Mouse (Mus musculus) cerebellum, adult 2 months (tissue): ENCODE results near the gene Il19. TPM values are rescaled to one million over a fixed set of nuclear protein-coding genes. Genes with fewer than 3 reads are reported as not detected.

ENCODE experiments used
- DNase-seq, 2 experiments: peaks; one replicate each; pipeline ENCODE4 v3.0.0; 2021
- H3K27ac ChIP-seq: fragments of 200-500 bp; 2 replicates; pipeline ENCODE4 v1.5.1; 2012; ENCODE audit warnings: low read length, control low read depth, inconsistent platforms; ENCODE audit not compliant: insufficient read depth
- H3K27me3 ChIP-seq: fragments of 200-500 bp; 2 replicates; pipeline ENCODE4 v1.6.1; 2012; ENCODE audit warnings: inconsistent platforms, mild to moderate bottlenecking, low read length, moderate library complexity; ENCODE audit not compliant: control insufficient read depth, insufficient read depth
- H3K4me1 ChIP-seq: fragments of 200-500 bp; 2 replicates; pipeline ENCODE4 v1.6.1; 2011; ENCODE audit warnings: low read length; ENCODE audit not compliant: control insufficient read depth, insufficient read depth
- H3K4me3 ChIP-seq: fragments of 200-500 bp; replicated peaks from 2 replicates; pipeline ENCODE3; 2011; ENCODE audit warnings: mild to moderate bottlenecking, low read depth, low read length, control low read depth; ENCODE audit not compliant: insufficient read depth
- CTCF ChIP-seq: fragments of 200-500 bp; IDR thresholded peaks from 2 replicates; pipeline ENCODE4 v1.5.1; 2011; ENCODE audit warnings: low read depth, mild to moderate bottlenecking, control low read depth, low read length, moderate library complexity, borderline replicate concordance; ENCODE audit not compliant: insufficient read depth
- POLR2A ChIP-seq: fragments of 200-500 bp; IDR thresholded peaks from 2 replicates; pipeline ENCODE4 v1.6.1; 2011; ENCODE audit warnings: low read length, control low read depth, borderline replicate concordance; ENCODE audit not compliant: insufficient read depth
- WGBS: fragments of 180-500 bp; shearing (Covaris S2); methylation state at CpG from one replicate; pipeline ENCODE4 v1.1.7; 2018; 5-methylcytosine and 5-hydroxymethylcytosine counted together
- polyA plus RNA-seq: library from polyadenylated mRNA; depleted of rRNA; stranded (reverse); fragments of >200 nt; gene quantifications from 2 replicates; pipeline ENCODE4 v1.2.3, GENCODE M21; 2012

Gene Il19
- polyA plus RNA-seq, 1 experiment = 0.10 TPM

GRCm38 (mm10) chr1:130941801-130942200, 1.9 kb upstream of the Il19 start:
- 60% methylated on average over 3 of the region's 3 CpGs for WGBS
- H3K27ac ChIP-seq = no peak overlapping the region

GRCm38 (mm10) chr1:130938192-130938591, 1.7 kb downstream of the Il19 start:
- Histone ChIP-seq H3K27me3 (no peaks in the 10 kb centered on the region), H3K27ac (no peak overlapping the region), H3K4me1 (peaks cover 15% of the 10 kb centered on the region; the same call in 1 of the 2 replicates), H3K4me3 (no peak overlapping the region)
- DNase-seq = no peak
- WGBS = 77% methylated on average over 7 of the region's 7 CpGs
- TF ChIP-seq CTCF = no peak
- no peak for TF ChIP-seq POLR2A

More at GRCm38 (mm10) chr1:130941801-130942200, 1.9 kb upstream of the Il19 start:
- DNase-seq = peak in 1 of 2 experiments; percentile 29
- no peak overlapping the region for H3K4me3 ChIP-seq
- peaks cover 15% of the 10 kb centered on the region; the same call in 1 of the 2 replicates for H3K4me1 ChIP-seq
- TF ChIP-seq POLR2A (no peak), CTCF (no peak)
- H3K27me3 ChIP-seq = no peaks in the 10 kb centered on the region

GRCm38 (mm10) chr1:130937170-130937569, 2.7 kb downstream of the Il19 start:
- H3K4me1 ChIP-seq = peaks cover 15% of the 10 kb centered on the region; the same call in 1 of the 2 replicates
- no peaks in the 10 kb centered on the region for H3K27me3 ChIP-seq
- no peak for DNase-seq
- H3K4me3 ChIP-seq = no peak overlapping the region
- 95% methylated on average over 4 of the region's 4 CpGs for WGBS
- TF ChIP-seq CTCF (no peak), POLR2A (no peak)
- no peak overlapping the region for H3K27ac ChIP-seq

GRCm38 (mm10) chr1:130936351-130936750, 3.6 kb downstream of the Il19 start:
- Histone ChIP-seq H3K4me1 (peaks cover 11% of the 10 kb centered on the region; the same call in 1 of the 2 replicates), H3K27ac (no peak overlapping the region), H3K4me3 (no peak overlapping the region), H3K27me3 (no peaks in the 10 kb centered on the region)
- no peak for DNase-seq
- WGBS = 82% methylated on average over 6 of the region's 6 CpGs
- TF ChIP-seq CTCF = no peak
- no peak for TF ChIP-seq POLR2A

- no peak overlapping the region for H3K4me3 ChIP-seq
- no peak overlapping the region for H3K27ac ChIP-seq
- TF ChIP-seq CTCF (no peak), POLR2A (no peak)
- no peaks in the 10 kb centered on the region for H3K27me3 ChIP-seq
- no peaks in the 10 kb centered on the region for H3K4me1 ChIP-seq
- DNase-seq = no peak
Observed at GRCm38 (mm10) chr1:130926484-130926883, 13.4 kb downstream of the Il19 start.

GRCm38 (mm10) chr1:130918323-130918980, 21.5 kb downstream of the Il19 start:
- TF ChIP-seq CTCF (no peak), POLR2A (no peak)
- H3K27ac ChIP-seq = no peak overlapping the region

GRCm38 (mm10) chr1:130911401-130912010, 28.4 kb downstream of the Il19 start, which contains the start of gene Il20:
TSS of gene Il20 (minus strand) at chr1:130911451.
- no peak within 1 kb of the TSS for H3K27ac ChIP-seq
- 52% methylated on average over 12 of the region's 12 CpGs for WGBS
- H3K27me3 ChIP-seq = no peaks in the 10 kb centered on the region
- H3K4me3 ChIP-seq = no peak within 1 kb of the TSS
- H3K4me1 ChIP-seq = no peaks in the 10 kb centered on the region
- DNase-seq = no peak
- TF ChIP-seq CTCF (no peak), POLR2A (no peak)

More at GRCm38 (mm10) chr1:130918323-130918980, 21.5 kb downstream of the Il19 start:
- no peak for DNase-seq
- Histone ChIP-seq H3K4me3 (no peak overlapping the region), H3K27me3 (no peaks in the 10 kb centered on the region), H3K4me1 (no peaks in the 10 kb centered on the region)
- 29% methylated on average over 1 of the region's 1 CpGs for WGBS

DNA sequence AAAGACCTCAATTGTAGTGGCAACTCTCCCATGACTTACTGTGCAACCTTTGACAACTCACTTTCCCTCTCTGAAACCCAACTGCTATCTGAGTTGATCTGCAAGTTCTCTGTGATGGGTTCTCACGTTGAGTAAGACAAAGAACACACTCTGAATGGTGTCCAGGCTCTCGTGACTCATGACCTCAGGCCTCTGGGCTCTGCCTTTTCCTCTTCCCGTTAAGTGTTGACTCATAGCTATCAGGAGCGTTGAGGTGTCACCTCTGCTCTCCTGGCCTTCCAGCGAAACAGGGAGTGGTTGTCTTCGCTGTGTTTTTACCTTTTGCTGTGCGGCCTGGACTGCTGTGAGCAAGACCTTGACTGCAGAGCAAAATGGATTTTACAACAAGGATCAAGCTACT, 37.4 kb downstream of the Il19 start:
- no peak for DNase-seq
- 90% methylated on average over 7 of the region's 7 CpGs for WGBS
- TF ChIP-seq CTCF = no peak
- Histone ChIP-seq H3K27me3 (no peaks in the 10 kb centered on the region), H3K27ac (no peak overlapping the region), H3K4me3 (no peak overlapping the region), H3K4me1 (no peaks in the 10 kb centered on the region)
